Mouse (Mus musculus) NIH3T3 (cell line): Measurements from ENCODE around the gene Ang2.
"Not testable (repeated sequence)": the region's sequence is repeated elsewhere in the genome, so short reads cannot be mapped to it uniquely, and the experiment has no call there.

Experiments used
- DNase-seq: peaks from one replicate; pipeline ENCODE4 v3.0.0-alpha.2; 2012; ENCODE audit warnings: low read depth

Gene Ang2

GRCm38 (mm10) chr14:51199098-51200023 lies at the start of gene Ang2:
Ang2 (minus strand) TSS chr14:51199148.
- peak; percentile 28 for DNase-seq

- DNase-seq: no peak
These were observed 48.8 kb upstream of the Ang2 start for GRCm38 (mm10) chr14:51247736-51248135.

DNA sequence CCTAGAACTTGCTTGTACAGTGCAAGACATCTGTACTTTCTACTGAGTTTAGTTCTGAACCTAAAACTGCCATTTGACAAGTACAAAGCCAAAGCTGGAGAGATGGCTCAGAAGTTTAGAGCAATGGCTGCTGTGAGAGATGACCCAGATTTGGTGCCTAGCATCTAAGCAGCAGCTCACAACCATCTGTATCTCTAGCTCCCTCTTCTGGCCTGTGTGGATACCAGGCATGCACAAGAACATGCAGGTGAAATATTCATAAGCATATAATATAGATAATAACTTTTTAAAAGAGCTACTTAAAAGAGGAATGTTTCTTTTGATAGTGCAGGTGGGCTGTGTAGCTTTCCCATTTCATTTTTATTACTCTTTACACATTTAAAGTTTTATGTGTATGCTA lies 42.0 kb upstream of the Ang2 start:
- peak; percentile 74 for DNase-seq

DNA sequence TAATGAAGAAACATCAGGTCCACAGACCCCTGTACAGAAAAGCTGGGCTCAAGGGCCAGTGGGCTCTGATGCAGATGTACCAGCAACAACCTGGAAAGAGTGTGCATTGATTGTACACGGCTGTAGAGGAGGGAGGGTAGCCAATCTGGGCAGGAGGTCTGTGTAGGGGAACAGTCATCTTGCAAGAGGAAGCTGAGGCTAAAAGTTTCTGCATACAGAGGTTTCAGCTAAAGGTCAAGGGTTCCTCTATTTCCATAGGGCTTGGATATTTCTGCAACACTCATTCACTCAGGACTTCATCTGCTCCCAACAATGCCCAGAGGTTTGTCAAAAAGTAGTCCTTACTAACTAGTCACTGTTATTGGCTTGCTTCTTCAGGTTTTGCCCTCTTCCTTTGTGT lies 38.5 kb upstream of the Ang2 start:
- not testable (repeated sequence) for DNase-seq

DNA sequence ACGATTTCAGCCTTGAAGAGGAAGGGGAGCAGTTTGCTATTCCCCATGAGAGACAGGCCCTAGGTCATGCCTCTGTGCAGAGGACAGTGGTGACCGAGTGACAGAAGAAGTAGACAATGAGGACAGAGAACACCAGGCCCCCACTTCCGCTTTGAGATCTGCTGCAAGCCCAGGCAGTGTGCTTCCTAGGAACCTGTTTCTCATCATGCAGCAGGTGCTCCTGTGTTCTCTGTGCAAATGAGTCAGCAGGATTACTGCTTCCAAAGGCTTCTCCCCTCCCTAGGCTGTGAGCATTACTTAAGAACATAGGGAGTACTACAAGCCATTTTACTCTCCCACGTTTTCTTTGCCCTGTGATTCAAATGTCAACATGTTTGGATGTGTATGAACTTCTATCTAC lies 30.7 kb upstream of the Ang2 start:
- DNase-seq: not testable (repeated sequence)

DNA sequence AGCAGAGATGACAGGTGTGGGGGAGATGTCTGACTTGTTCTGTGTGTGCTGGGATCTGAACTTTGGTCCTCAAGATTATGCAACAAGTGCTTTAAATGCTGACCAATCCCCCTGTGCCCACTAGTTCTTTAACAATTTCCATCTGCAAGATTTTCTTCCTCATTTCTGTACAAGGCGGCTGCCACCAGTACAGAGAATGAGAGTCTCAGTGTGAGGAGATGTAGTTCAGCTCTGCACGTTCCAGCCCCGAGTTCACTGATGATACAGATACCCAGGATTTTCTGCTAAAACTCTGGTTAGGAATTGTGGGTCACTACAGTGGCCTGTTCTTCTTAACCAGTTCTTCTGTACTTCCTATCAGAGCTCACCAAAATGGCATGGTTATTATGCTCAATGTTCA lies 21.1 kb upstream of the Ang2 start:
- not testable (repeated sequence) for DNase-seq

DNA sequence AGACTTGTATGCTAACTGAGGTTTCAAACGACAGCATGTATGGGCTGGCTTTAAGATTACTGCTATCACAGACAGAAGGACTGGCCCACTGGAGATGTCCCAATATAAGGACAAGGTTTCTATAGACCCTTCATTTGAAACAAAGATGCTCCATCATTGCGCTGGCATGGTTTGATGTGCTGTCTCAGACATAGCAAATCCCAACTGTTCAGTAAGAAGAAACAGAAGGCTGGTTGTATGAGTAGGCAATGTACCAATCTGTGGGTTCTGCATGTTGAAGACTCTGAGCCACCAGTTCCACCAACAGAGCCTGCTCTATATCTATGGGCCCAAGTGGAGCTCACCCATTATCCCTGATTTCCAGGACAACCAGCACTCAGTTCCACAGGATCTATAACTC lies 4.2 kb upstream of the Ang2 start, which contains the start of gene Ear14:
TSS of gene Ear14 (plus strand) at position 277 of the 400 bp plus-strand sequence.
- DNase-seq: no peak

DNA sequence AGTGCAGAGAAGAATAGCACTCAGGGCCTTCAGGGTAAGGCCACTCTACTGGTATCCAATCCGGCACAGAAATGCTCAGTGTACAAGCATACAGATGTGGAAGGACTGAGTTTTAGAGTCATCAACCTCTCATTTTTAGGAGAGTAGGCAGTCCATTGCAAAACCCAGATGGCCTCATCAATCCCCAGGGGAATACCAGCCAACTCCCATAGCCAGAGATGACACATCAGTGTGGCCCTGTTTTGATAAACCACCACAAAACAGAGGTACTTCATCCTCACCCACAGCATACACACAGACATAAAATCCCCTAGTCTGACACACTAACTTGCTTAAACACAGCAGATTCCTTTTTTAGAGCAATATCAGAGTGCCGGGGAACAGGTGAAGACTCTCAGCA lies 1.5 kb upstream of the Ang2 start:
- peak; percentile 14 for DNase-seq

DNA sequence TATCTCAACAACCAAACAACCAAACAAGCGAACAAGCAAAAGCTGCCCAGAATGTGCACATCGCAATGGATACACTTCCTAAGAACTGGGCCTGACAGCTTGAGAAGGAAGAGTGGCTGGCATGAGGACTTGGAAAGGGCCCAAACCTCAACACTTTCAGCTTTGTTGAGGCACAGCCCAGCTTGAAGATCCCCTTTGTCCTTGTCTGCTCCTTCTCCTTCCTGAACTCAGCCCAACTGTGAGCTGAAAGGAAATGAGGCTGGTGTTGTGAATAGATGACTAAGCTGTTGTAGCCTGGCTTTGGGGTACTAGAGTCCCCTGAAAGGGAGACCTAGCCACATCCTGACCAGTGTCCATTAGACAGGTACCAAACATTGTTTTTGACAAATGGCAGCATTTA lies 1.1 kb upstream of the Ang2 start:
- DNase-seq: peak; percentile 34

DNA sequence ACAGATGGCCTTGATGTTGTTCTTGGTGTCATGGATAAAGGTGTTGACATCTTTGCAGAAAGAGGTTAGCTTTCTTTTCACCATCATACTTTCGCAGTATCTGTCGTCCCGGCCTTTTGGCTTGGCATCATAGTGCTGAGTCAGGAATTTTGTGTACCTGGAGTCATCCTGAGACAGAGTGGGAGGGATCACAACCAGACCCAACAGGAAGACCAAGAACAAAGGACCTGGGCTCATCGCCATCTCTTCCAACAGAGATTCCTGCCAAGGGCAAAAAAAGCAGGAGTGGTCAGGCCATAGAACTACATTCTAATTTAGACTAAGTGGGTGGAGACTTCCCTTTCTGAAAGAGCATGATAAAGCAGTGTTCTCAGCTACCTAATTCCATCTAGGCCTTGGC lies 3.3 kb downstream of the Ang2 start:
- no peak for DNase-seq

GRCm38 (mm10) chr14:51181051-51181450 lies 17.9 kb downstream of the Ang2 start:
- not testable (repeated sequence) for DNase-seq

DNA sequence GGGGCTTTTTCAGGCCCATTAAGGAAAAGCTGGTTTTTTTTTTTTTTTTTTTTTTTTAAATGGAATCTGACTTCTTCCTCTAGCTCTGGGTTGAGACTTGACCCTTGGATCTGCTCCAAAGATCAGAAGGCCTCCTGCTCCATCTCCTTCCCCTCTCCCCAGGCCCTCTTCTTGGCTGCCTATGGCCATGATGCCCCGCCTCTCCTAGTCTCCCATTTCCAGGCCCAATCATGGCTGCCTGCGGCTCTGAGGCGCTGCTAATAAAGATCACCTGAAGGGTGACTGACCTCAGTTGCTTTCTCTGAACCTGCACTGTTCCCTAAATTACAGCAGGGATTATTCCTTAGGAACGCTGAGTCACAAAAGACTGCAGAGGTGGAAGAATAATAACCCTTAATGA lies 25.1 kb downstream of the Ang2 start:
- no peak for DNase-seq

GRCm38 (mm10) chr14:51172947-51173346 lies 26.0 kb downstream of the Ang2 start:
- not testable (repeated sequence) for DNase-seq

- DNase-seq: not testable (repeated sequence)
These were observed 26.7 kb downstream of the Ang2 start for GRCm38 (mm10) chr14:51172095-51172865.

GRCm38 (mm10) chr14:51166068-51166467 lies 32.9 kb downstream of the Ang2 start:
- DNase-seq: no peak

DNA sequence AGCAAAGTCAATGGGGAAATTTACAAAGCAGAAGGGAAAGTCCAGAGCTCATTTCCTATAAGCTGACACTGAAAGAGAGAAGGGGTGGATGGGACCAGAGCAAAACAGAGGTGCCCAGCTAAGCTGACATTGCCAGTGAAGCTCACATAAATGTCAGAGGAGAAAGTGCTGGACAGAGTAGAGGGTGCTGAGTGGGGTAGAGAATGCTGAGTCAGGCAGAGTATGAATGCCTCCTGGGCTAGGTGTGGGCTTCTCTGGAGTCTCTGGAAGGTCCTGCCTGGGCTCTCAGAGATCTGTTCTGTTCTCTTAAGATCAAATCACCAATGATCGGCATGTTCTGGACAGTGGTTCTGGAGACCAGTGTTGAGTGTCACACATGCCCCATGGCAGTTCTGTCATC lies 33.5 kb downstream of the Ang2 start:
- no peak for DNase-seq

DNA sequence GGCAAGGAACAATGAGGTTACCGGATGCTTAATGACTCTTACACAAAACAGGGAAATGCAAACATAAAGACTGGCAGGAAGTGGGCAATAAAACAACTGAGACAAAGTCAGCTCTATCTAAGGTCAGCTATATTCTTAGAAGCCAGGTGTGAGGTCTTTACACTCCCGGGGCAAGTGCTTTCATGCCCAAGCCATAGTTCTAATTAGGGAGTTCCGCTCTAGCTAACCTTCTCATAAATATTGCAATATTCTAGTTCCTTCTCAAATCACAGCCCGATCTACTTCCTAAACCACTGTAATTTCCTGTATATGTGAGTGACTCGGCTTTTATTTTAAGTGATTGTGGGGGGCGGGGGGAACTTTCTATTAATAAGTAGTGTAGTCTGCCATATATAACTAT lies 35.6 kb downstream of the Ang2 start:
- not testable (repeated sequence) for DNase-seq

DNA sequence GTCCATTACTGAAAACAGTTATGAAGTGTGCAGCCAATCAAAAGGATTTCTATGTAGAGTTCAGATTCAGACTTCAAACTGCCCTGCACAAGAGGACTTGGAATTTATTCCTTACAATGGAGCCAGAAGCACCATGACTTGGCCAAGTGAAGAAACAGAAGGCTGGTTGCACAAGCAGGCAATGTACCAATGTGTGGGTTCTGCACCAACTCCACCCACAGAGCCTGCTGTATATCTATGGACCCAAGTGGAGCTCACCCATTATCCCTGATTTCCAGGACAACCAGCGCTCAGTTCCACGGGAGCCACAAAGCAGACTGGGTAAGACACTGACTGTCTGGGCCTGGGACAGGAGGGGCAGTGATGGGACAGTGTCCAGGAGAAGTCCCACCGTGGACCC lies 37.0 kb downstream of the Ang2 start, which contains the start of gene Rnase2b:
TSS of gene Rnase2b (plus strand) at position 285 of the 400 bp plus-strand sequence.
- not testable (repeated sequence) for DNase-seq

DNA sequence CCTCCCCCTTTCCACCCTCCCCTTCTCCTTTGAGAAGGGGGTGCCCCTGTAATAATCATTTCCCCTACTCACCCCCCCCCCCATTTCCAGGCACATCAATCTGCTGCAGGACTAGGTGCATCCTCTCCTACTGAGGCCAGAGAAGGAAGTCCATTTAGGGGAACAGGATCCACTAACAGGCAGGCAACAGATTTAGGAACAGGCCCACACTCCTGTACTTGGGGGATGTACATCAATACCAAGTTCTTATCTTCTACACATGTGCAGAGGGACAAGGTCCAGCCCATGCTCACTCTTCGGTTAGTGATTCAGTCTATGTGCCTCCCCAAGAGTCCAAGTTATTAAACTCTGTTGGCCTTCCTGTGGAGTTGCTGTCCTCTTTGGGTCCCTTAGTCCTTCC lies 41.9 kb downstream of the Ang2 start:
- no peak for DNase-seq

GRCm38 (mm10) chr14:51156736-51157068 lies 42.2 kb downstream of the Ang2 start:
- no peak for DNase-seq

DNA sequence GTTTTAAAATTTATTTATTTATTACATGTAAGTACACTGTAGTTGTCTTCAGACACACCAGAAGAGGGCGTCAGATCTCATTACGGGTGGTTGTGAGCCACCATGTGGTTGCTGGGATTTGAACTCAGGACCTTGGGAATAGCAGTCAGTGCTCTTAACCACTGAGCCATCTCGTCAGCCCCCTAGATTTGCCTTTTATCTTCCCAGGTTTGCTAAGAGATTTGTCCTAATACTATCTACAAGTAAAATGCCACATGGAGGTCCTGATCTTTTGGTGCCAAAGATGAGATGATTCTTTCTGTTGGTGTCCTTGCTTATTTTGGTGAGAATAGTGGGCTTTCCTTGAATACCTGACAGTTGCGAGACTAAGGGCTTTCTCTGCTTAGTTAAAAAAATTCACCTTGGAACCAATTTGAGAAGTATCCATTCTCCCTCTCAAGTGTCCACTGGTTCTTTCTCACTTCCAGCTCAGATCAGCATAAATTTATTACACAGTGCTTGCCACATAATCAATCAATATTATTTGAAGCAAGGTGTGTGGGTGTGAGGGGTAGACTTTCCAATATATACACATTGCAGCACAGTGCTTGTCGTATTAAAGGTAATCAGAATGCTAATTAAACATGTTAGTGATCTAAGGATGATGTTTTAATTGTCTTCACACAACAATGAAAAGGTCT lies 42.8 kb downstream of the Ang2 start:
- no peak for DNase-seq

- no peak for DNase-seq
These were observed 46.6 kb downstream of the Ang2 start for GRCm38 (mm10) chr14:51152249-51152870.
